Mouse (Mus musculus): Measurements from ENCODE around the gene Zmynd8.

- TF ChIP-seq GATA1 (IDR thresholded peaks at IDR 0.05; ENCODE audit: low read length) (no peak), TAL1 (IDR thresholded peaks at IDR 0.05; ENCODE audit: low read length) (no peak)
Measured at GRCm38 (mm10) chr2:165885225-165885950, 13.4 kb downstream of the Zmynd8 start.
